Mouse (Mus musculus) bone marrow macrophage, adult 2 months (primary cell): ENCODE data around the gene Siglec1.

Source experiments
- CTCF ChIP-seq: IDR thresholded peaks from 2 replicates; pipeline ENCODE4 v1.5.1; 2012; ENCODE audit warnings: low read depth, mild to moderate bottlenecking, low read length, moderate library complexity
- POLR2A ChIP-seq: IDR thresholded peaks from 2 replicates; pipeline ENCODE4 v1.6.1; 2012; ENCODE audit warnings: mild to moderate bottlenecking, low read depth, low read length, borderline replicate concordance

DNA sequence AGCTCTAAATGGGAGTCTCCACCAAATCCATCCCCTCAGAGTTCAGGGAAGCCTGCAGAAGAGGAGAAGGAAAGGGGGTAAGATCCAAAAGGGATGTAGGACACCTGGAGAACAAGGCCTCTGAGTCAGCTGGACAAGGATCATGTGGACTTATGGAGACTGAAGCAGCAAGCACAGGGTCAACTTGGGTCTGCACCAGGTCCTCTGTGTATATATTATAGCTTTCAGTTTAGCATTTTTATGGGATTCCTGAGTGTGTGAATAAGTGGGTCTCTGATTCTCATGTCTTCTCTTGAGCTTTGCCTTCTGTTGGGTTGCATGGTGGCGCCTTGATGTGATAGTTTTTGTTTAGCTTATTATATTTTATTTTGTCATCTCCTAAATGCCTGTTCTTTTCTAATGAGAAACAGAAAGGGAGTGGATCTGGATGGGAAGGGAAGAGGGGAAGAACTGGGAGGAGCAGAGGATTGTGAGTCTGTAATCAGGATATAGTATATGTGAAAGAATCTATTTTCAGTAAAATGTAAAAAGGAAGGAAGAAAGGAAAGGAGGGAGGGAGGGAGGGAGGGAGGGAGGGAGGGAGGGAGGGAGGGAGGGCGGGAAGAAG, 32.5 kb upstream of the Siglec1 start:
- TF ChIP-seq POLR2A (no peak), CTCF (no peak)
